Mouse (Mus musculus) left cerebral cortex, postnatal 36 days (tissue): ENCODE results near the gene Nkapd1. TPM values are rescaled to one million over a fixed set of nuclear protein-coding genes. Genes with fewer than 3 reads are reported as not detected.
"Not testable (repeated sequence)": the region's sequence is repeated elsewhere in the genome, so short reads cannot be mapped to it uniquely, and the experiment has no call there.

ENCODE experiments used
- DNase-seq, 2 experiments: peaks; one replicate each; pipeline ENCODE4 v3.0.0; 2021 to 2022; ENCODE audit warnings: low spot score in 2 of 2, mixed read lengths in 1 of 2
- intact Hi-C: fragments of 180-260 bp; cut with DNase I; formaldehyde crosslinking; loops from one replicate; pipeline ENCODE4 v1.15.1; 2025
- total RNA-seq, 2 experiments: library from RNA; stranded (reverse); gene quantifications; 2 replicates each; pipeline ENCODE4 v1.2.3; 2021

The Nkapd1 gene
- 10 to 100 TPM; 23.0 to 25.3 TPM for total RNA-seq

DNA sequence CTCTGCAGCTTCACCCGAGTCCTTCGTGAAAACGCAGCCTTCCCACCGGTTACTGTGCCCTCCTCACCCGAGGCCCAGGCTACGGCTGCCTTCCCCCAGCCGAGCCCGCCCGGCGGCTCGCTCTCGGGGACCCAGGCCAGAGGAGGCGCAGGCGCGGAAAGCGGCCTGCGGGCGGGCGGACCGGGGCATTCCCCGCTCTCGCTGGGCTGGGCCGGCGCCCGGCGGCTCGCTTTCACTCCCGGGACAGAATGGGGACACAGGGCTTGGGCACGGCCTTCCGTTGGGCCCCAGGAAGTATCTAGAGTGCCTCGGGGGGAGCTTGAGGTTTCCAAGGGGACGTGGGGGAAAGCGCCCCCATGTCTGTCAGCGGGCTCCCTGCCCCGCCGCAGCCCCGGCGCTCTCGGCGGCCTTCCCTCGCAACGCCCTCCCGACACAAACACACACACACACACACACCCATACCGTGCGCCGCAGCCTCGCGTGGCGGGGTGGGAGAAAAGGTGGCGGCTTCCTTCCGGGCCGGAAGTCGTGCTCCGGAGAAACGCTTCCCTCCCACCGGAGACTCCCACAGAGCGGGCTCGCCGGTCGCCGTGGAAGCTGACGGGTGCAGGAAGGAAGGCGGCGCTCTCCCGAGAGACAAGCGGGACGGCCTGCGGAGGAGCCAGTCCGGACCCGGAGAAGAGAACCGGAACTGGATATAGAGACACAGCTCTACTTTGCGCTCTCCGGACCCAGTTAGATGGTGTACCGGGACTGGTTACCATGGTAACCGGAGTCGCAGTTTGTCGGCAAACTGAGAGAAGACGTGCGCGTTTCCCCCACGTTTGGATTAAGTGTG lies at the start of gene Nkapd1, which contains the start of gene Pih1d2:
Nkapd1 (minus strand) TSS at position 699 of the 838 bp plus-strand sequence.
Pih1d2 (plus strand) TSS at position 556 of the 838 bp plus-strand sequence.
- peak; percentile 89 to 93 for DNase-seq
- intact Hi-C loops, result no loop called here

DNA sequence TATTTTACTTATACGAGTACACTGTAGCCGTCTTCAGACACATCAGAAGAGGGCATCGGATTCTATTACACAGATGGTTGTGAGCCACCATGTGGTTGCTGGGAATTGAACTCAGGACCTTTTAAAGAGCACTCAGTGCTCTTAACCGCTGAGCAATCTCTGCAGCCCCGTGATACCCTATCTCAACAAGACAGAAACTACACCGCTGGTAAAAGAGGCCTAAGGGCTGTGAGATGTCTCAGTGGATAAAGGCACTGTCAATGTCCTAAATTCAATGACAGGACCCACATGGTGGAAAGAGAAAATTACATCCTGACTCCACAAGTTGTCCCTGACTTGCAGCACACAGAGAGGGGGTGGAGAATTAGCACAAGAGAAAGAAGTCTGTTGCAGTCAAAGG lies 49.2 kb upstream of the Nkapd1 start:
- intact Hi-C loops, result no loop called here
- no peak for DNase-seq

DNA sequence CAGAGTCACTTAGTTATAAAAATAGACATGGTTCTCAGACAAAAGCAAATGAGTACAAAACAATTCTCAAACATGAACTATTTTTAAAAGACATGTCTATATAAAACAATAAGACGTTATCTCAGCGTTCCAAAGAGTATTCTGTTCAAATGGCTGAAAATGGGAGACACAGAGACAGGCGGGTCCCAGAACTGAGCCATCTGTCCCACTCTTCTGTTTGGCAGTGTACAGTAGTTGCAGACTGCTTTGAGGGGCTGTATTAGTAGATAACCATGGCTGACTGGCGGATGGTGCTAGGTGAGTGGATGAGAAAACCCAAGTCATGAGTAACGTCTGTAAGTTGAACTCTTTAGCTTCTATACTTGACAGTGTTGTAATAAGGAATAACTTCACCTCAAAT lies 47.6 kb upstream of the Nkapd1 start:
- intact Hi-C loops, result no loop called here
- DNase-seq, result no peak

DNA sequence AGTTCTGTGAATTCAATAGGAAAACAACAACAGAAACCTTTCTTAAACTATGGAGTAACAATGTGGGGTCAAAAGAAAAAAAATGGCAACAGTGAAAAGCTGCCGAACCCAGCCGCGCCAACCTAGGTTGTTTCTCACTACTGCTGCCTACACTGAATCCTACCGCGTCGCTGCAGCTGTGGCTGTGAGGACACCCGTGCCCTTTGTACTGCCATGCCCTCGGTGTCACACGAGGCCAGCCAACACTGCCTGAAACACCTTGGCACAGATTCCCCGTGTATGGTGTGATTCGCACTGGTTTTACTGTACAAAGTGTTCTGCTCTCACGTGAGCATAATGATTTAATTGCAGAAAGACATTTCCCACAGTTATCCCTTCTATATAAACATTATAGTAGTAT lies 43.2 kb upstream of the Nkapd1 start:
- intact Hi-C loops, result no loop called here
- peak; percentile 21 to 22 for DNase-seq

DNA sequence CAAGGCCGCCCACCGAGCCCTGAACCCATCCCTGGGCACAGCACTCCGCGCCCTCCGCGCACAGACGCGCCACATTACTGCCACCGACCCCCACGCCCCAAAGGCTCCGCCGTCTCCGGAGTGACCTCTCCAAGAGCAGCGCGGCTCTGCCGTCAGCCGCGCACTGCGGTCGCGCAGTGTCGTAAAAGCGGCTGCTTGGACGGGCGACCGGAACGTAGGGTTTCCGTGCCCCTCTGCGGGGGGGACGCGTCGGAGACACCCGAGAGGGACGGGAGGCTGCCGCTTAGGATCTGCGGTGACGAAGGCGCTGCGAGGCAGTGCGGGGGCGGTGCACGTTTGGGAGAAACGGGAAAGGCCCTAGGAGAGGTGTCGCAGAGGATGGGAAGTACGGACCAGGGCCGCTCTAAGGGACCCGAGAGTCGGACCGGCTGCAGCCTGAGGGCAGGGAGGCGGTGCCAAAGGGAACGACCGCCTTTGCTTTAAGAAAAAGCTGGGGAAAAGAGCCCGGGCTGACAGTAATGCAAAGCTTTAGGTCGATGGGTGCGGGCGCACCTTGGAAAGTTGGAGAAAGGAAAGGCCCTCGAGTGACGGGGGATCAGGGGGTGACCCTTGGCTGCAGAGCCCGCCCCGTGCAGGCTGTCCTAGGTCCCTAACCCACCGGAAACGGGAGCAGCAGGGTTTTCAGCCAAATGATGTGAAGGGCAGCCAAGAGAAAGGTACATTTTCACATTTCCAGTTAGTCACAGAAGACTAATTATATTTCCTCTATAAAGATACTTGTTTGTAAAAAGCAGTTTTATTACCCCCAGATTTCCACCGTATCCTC lies 42.3 kb upstream of the Nkapd1 start, which contains the start of gene Dlat:
Dlat (minus strand) TSS at position 389 of the 826 bp plus-strand sequence.
- intact Hi-C loops, result no loop called here

GRCm38 (mm10) chr9:50658941-50659388 lies 41.7 kb upstream of the Nkapd1 start:
- intact Hi-C loops, result no loop called here
- DNase-seq, result no peak

More for the DNA sequence above, 42.3 kb upstream of the Nkapd1 start, which contains the start of gene Dlat:
- DNase-seq, result peak; percentile 91 to 95

DNA sequence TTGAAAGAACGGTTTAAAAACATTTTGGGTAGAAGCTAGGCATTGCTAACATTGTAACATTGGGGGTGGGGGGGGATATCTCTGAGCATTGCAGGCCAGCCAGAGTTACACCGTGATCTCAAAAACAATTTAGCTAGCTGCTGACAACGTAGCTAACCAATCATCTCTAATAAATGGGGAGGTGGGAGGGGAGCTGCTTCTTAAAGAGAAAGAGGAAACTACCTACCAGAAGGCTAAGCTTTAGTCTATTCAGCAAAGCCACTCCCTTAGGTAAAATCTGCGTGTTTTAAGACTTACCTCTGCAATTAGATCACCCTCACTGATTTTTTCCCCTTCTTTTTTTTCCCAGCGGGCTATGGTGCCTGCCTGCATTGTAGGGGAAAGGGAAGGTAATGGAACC lies 41.1 kb upstream of the Nkapd1 start:
- DNase-seq, result no peak
- intact Hi-C loops, result no loop called here

- intact Hi-C loops, result no loop called here
- DNase-seq, result no peak
Measured at GRCm38 (mm10) chr9:50650503-50650902, 33.2 kb upstream of the Nkapd1 start.

GRCm38 (mm10) chr9:50646826-50647370 lies 29.6 kb upstream of the Nkapd1 start:
- intact Hi-C loops, result no loop called here
- no peak for DNase-seq

DNA sequence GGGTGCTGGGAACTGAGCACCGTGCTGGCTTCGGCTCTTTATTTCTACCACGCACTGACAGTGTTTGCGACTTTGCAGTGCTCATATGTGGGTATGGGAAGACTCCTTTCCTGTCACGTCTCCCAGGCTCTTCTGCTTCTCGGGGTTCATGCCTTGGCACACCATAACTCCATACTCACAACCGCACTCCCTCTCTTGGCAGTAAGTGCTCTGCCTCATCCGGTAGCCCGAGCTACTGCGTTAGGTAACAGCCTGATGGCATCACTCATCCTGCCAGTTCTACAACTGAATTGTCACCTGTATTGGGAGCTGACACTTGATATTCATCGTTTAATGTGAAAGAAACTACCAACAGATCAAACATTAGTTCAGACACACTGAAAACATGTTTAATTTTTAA lies 17.0 kb upstream of the Nkapd1 start:
- DNase-seq, result no peak
- intact Hi-C loops, result no loop called here

DNA sequence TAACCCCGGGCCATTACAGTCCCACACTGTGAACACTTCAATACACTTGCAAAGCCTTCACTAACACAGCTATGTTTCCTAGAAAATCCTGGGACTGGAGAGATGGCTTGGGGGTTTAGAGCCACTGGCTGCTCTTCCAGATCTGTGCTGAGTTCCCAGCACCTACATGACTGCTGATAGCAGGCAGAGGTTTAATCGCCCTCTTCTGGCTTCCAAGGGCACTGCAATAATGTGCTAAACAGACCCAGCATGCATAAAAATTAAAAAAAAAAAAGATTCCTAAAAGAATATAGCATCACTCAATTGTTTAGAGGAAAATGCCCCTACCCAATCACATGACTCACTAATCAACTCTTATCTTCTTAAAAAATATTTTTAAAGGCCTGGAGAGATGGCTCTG lies 15.8 kb upstream of the Nkapd1 start:
- no peak for DNase-seq
- intact Hi-C loops, result no loop called here

DNA sequence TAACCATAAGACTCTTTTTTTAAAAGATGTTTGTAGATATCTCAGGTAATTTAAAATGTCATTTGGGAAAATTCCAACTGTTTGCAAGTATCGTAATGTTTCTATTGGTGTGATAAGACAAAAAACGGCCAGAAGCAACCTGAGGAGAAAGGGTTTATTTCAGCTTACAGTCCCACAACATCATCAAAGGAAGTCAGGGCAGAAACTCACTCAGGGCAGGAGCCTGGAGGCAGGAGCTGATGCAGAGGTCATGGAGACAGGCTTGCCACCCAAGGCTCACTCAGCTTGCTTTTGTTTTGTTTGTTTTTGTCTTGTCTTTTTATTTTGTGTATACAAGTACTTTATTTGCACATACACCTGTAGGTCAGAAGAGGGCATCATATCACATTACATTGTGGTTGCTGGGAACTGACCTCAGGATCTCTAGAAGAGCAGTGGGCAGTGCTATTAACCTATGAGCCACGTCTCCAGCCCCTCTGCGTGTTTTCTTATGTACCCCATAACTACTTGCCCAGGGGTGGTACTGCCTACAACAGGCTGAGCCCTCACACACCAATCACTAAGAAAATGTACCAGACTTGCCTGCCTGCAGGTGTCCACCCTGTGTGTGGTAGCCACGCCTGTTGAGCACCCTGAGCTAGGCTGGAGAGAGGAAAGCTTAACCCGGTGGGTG lies 14.9 kb upstream of the Nkapd1 start:
- DNase-seq, result no peak
- intact Hi-C loops, result loop anchor here (1.0 kb wide), 1 partner anchor 8 kb away; no protein-coding TSS in a partner anchor

DNA sequence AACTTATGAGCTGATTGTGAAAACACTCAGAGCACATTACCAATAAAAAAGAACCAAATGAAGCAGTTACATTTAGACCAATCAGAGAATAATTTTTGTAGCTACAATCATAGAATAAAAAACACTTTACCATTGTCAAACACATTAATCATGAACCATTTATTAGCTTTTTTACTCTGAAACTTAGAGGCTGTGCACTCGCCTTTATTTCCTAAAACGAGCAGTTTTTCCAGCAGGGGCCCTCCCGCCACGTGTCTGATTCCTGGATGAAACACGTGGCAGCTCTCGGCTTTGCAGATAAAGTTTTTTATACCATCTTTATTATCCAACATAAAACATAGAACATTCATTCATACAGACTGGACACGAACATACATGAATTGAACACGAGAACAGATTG lies 13.6 kb upstream of the Nkapd1 start:
- intact Hi-C loops, DNase-seq: not testable (repeated sequence)

DNA sequence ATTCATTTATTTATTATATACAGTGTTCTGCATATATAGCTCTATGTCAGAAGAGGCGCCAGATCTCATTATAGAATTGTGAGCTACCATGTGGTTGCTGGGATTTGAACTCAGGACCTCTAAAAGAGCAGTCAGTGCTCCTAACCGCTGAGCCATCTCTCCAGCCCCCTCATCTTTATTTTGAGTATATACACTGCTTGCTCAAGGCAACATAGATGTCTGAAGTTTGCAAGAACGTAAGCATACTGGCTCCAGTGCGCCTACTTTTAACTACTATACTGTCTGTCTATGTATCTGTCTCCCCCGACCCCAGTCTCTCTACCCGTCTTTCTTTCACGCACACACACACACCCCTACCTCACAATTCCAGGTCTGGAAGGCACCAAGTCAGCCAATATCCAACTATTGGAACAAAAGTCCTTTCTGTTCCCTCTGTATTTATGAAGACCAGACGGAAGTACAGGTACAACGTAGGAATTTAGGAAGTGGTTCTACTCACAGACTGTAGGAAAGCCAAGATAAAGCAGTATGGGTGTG lies 598 bp upstream of the Nkapd1 start:
- intact Hi-C loops, result no loop called here
- DNase-seq, result no peak

DNA sequence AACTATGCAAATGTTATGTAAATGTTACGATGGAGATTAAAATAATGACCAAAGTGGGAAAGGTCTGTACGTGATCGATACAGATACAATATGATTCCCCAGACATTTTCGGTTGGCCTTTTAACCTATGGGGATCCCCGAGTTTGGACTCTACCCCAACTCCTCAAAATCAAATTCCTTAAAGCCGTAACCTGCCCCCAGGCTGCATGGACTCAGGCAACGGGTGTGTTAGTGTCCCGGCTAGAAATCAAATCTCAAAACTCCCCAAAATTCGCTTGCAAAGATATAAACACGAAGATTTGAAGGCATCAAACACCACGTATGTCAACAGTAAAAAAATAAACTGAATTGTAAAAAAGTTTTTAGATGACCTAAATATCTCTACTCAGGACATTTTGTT lies 1.1 kb downstream of the Nkapd1 start:
- no peak for DNase-seq
- intact Hi-C loops, result no loop called here

DNA sequence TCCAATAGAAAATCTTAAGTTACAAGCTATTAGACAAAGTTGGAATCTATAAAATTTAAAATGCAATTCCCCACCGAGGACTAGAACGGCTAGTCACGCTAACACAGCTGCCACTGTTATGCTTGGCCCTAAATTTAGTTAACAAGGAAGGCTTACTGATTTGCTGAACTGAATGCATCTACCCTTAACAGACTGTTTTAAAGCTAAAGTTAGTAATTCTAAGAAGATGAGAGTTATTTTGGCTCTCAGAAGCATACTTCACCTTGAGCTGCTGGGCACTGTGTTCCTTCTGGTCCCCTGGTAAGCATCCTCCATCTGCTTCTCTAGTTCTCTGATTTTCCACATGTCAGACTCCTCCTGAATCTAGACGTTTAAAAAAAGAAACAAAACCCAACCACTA lies 5.1 kb downstream of the Nkapd1 start:
- intact Hi-C loops, result no loop called here
- no peak for DNase-seq

DNA sequence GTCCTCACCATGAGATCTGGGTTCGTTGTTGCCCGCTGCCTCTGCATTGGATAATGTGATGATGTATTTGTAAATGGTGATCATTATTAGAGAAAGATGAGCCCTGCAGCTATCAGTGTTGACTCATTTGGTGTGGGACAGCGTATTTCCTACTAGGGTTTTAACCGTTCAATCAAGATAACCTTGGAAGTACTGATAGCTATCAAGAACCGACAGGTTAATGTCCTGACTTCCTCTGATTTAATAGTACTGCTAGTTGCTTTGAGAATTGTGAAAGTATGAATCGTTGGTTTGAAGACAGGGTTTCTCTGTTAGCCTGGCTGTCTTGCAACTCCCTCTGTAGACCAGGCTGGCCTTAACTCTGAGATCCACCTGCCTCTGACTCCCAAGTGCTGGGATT lies 12.9 kb downstream of the Nkapd1 start:
- intact Hi-C loops, result no loop called here
- no peak for DNase-seq

DNA sequence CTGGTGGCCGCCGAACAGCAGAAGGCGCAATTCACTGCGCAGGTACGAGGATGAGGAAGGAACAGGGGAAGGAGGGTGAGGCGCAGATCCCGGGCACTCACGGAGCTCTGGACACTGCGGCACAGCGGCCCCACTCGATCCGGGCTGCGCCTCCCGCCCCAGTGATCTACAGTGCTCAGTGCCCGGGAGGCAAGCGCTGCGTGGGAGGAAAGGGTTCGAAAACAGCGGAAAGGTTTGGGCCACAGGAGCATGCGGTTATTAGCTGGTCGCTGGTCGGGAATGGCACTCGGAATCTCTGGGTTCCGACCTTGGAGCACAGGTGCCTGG lies 13.3 kb downstream of the Nkapd1 start:
- intact Hi-C loops, result no loop called here
- DNase-seq, result no peak

DNA sequence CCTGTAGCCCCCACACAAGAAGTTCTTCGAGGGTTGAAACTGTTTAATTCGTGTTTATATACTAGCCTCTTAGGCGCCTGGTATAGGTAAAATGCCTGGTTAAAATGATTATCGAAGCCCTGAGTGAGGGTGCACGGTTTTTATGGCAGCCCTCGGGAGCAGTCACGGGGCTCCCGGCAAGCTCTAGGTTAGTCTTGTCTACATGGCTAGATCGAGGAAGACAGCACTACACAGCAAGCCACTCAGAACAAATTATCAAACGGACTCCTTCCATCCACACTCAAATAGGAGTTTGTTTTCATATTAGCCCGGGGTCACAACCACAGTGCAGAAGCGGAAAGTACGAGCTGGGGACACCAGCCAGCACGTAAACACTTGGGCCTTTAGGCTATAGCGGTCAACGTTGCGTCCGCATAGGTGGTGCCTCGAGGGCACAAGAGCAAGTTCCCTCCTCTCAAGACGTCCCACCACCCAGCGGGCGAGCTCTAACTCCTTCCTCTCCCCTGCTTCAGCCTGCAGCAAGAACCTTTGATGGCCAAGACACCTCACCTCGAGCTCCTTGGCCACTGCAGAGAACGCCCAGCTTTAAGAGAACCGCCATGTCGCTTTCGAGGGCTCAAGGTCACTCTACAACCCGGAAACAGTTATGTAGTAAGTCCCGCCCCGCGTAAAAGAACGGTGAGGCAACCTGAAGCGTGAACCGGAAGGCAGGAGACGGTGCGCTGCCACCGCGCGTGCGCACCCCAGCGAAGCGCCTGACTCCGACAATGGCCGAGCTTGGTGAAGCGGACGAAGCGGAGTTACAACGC lies 13.9 kb downstream of the Nkapd1 start, which contains the start of the genes Sdhd and Timm8b:
Sdhd (minus strand) TSS at position 624 of the 809 bp plus-strand sequence.
Timm8b (plus strand) TSS at position 722 of the 809 bp plus-strand sequence.
- intact Hi-C loops, result no loop called here
- DNase-seq, result peak; percentile 93 to 95
